Mouse (Mus musculus): ENCODE measurements around the gene Bcl11b.

- no peak for TF ChIP-seq POLR2A (IDR thresholded peaks at IDR 0.05; ENCODE audit: low read depth, low read length)
- no peak for TF ChIP-seq MAZ (IDR thresholded peaks at IDR 0.05; ENCODE audit: low read depth, low read length)
- no peak for TF ChIP-seq CTCF (conservative IDR thresholded peaks at IDR 0.05 in 1 of 2, IDR thresholded peaks at IDR 0.05 in 1 of 2; ENCODE audit: low read depth in 2 of 2, low read length in 2 of 2)
- TF ChIP-seq ZKSCAN1 (IDR thresholded peaks at IDR 0.05; ENCODE audit: borderline replicate concordance, low read depth, low read length) = no peak
- TF ChIP-seq ZMIZ1 (IDR thresholded peaks at IDR 0.05; ENCODE audit: low read depth, low read length) = no peak
- no peak for TF ChIP-seq CHD1 (IDR thresholded peaks at IDR 0.05; ENCODE audit: low read depth, low read length)
- no peak for TF ChIP-seq EP300 (IDR thresholded peaks at IDR 0.05; ENCODE audit: low read length)
- TF ChIP-seq ZNF384 (IDR thresholded peaks at IDR 0.05; ENCODE audit: low read depth, low read length) = no peak
- TF ChIP-seq GABPA (IDR thresholded peaks at IDR 0.05; ENCODE audit: insufficient replicate concordance, low read depth, low read length) = no peak
- no peak for TF ChIP-seq RCOR1 (conservative IDR thresholded peaks at IDR 0.05; ENCODE audit: low read depth, low read length)
- TF ChIP-seq MAX (IDR thresholded peaks at IDR 0.05; ENCODE audit: low read length) = no peak
- TF ChIP-seq MXI1 (IDR thresholded peaks at IDR 0.05; ENCODE audit: low read depth, low read length) = no peak
These were observed 26.3 kb downstream of the Bcl11b start for GRCm38 (mm10) chr12:107977086-107977485.
